Mouse (Mus musculus): ENCODE data around the gene Rexo1. TPM values are rescaled to one million over a fixed set of nuclear protein-coding genes. Genes with fewer than 3 reads are reported as not detected.
A peak's percentile ranks its signal among the peaks of the same experiment; 100 is the strongest.

The Rexo1 gene
- total and polyA plus RNA-seq, 3 experiments = 11.6 to 19.8 (median 12.3) TPM

- Histone ChIP-seq H3K36me3 (ENCODE audit: control insufficient read depth, insufficient read depth, low read length) (no peaks in the 10 kb centered on the region), H3K4me1 (ENCODE audit: control insufficient read depth, insufficient read depth, low read length) (0 out of 2 replicates have a peak, but pooled peaks cover 2% of the 10 kb centered on the region), H3K79me2 (replicated peaks; ENCODE audit: control insufficient read depth, insufficient read depth, low read length) (no peaks in the 10 kb centered on the region), H3K27ac (no peak overlapping the region), H3K4me3 (no peak overlapping the region), H3K27me3 (ENCODE audit: control insufficient read depth, insufficient read depth, low read length) (no peaks in the 10 kb centered on the region), H3K9ac (ENCODE audit: low read depth, low read length) (no peak overlapping the region)
- WGBS = 97% methylated on average over 29 of the region's 29 CpGs
- TF ChIP-seq POLR2A (IDR thresholded peaks at IDR 0.05; ENCODE audit: insufficient read depth, low read depth, low read length) (no peak), EP300 (IDR thresholded peaks at IDR 0.05; ENCODE audit: insufficient read depth, low read depth, low read length) (no peak), CTCF (IDR thresholded peaks at IDR 0.05) (no peak)
- DNase-seq = no peak
- intact Hi-C loops (cut with DNase I) = no loop called here
These were observed 7.5 kb upstream of the Rexo1 start for GRCm38 (mm10) chr10:80568876-80569275.

GRCm38 (mm10) chr10:80566375-80567092 lies 5.2 kb upstream of the Rexo1 start:
- Histone ChIP-seq H3K27ac (no peak overlapping the region), H3K4me3 (no peak overlapping the region), H3K36me3 (ENCODE audit: control insufficient read depth, insufficient read depth, low read length) (no peaks in the 10 kb centered on the region), H3K79me2 (replicated peaks; ENCODE audit: control insufficient read depth, insufficient read depth, low read length) (no peaks in the 10 kb centered on the region), H3K9ac (ENCODE audit: low read depth, low read length) (no peak overlapping the region), H3K27me3 (ENCODE audit: control insufficient read depth, insufficient read depth, low read length) (no peaks in the 10 kb centered on the region), H3K4me1 (ENCODE audit: control insufficient read depth, insufficient read depth, low read length) (no peaks in the 10 kb centered on the region)
- DNase-seq = peak; percentile 80 to 92
- intact Hi-C loops (cut with DNase I) = loop anchor here (1.0 kb wide), 1 partner anchor 122 kb away; no protein-coding TSS in a partner anchor
- TF ChIP-seq CTCF (IDR thresholded peaks at IDR 0.05) (no peak; the same call in 1 of the 2 replicates), EP300 (IDR thresholded peaks at IDR 0.05; ENCODE audit: insufficient read depth, low read depth, low read length) (peak; percentile 73; the same call in 1 of the 2 replicates)
- WGBS = 34% methylated on average over 17 of the region's 17 CpGs

- Histone ChIP-seq H3K36me3 (ENCODE audit: control insufficient read depth, insufficient read depth, low read length) (peaks cover 5% of the 10 kb centered on the region; the same call in 1 of the 2 replicates), H3K79me2 (replicated peaks; ENCODE audit: control insufficient read depth, insufficient read depth, low read length) (peaks cover 25% of the 10 kb centered on the region), H3K4me1 (ENCODE audit: control insufficient read depth, insufficient read depth, low read length) (peaks cover 20% of the 10 kb centered on the region), H3K27ac (peak overlapping the region; percentile 99), H3K4me3 (peak overlapping the region; percentile 97), H3K9ac (ENCODE audit: low read depth, low read length) (peak overlapping the region; percentile 98), H3K27me3 (ENCODE audit: control insufficient read depth, insufficient read depth, low read length) (no peaks in the 10 kb centered on the region)
- WGBS = 1% methylated on average over 13 of the region's 13 CpGs
- TF ChIP-seq EP300 (IDR thresholded peaks at IDR 0.05; ENCODE audit: insufficient read depth, low read depth, low read length) = no peak
- intact Hi-C loops (cut with DNase I) = loop anchor here (1.0 kb wide), 1 partner anchor 114 kb away; no protein-coding TSS in a partner anchor
- DNase-seq = no peak
These were observed 739 bp downstream of the Rexo1 start for GRCm38 (mm10) chr10:80560621-80561020.

- Histone ChIP-seq H3K9ac (ENCODE audit: low read depth, low read length) (no peak overlapping the region), H3K79me2 (replicated peaks; ENCODE audit: control insufficient read depth, insufficient read depth, low read length) (peaks cover 27% of the 10 kb centered on the region), H3K36me3 (ENCODE audit: control insufficient read depth, insufficient read depth, low read length) (peaks cover 5% of the 10 kb centered on the region; the same call in 1 of the 2 replicates), H3K27me3 (ENCODE audit: control insufficient read depth, insufficient read depth, low read length) (no peaks in the 10 kb centered on the region), H3K4me1 (ENCODE audit: control insufficient read depth, insufficient read depth, low read length) (peaks cover 20% of the 10 kb centered on the region), H3K4me3 (no peak overlapping the region), H3K27ac (no peak overlapping the region)
- intact Hi-C loops (cut with DNase I) = loop anchor here (5.0 to 10.0 kb wide), 2 partner anchors 52 to 265 kb away; partner anchors contain the start of genes Apc2 and Rps15
- 86% methylated on average over 7 of the region's 7 CpGs for WGBS
- TF ChIP-seq EP300 (IDR thresholded peaks at IDR 0.05; ENCODE audit: insufficient read depth, low read depth, low read length) = no peak
- no peak for TF ChIP-seq CTCF (IDR thresholded peaks at IDR 0.05)
- TF ChIP-seq POLR2A (IDR thresholded peaks at IDR 0.05; ENCODE audit: insufficient read depth, low read depth, low read length) = no peak
- DNase-seq = no peak
These were observed 1.9 kb downstream of the Rexo1 start for GRCm38 (mm10) chr10:80559431-80559830.

GRCm38 (mm10) chr10:80557346-80557965 lies 3.9 kb downstream of the Rexo1 start:
- no peak overlapping the region for H3K27ac ChIP-seq
- intact Hi-C loops (cut with DNase I) = loop anchor here (5.0 to 10.0 kb wide), 2 partner anchors 50 to 263 kb away; partner anchors contain the start of genes Apc2 and Rps15
- peaks cover 28% of the 10 kb centered on the region for H3K4me1 ChIP-seq (ENCODE audit: control insufficient read depth, insufficient read depth, low read length)
- no peak overlapping the region for H3K9ac ChIP-seq (ENCODE audit: low read depth, low read length)
- H3K27me3 ChIP-seq (ENCODE audit: control insufficient read depth, insufficient read depth, low read length) = no peaks in the 10 kb centered on the region
- H3K36me3 ChIP-seq (ENCODE audit: control insufficient read depth, insufficient read depth, low read length) = peaks cover 5% of the 10 kb centered on the region; the same call in 1 of the 2 replicates
- H3K4me3 ChIP-seq = no peak overlapping the region
- peak; percentile 71 to 80 for DNase-seq
- TF ChIP-seq EP300 (IDR thresholded peaks at IDR 0.05; ENCODE audit: insufficient read depth, low read depth, low read length) (no peak), CTCF (IDR thresholded peaks at IDR 0.05) (peak; percentile 82)
- peaks cover 31% of the 10 kb centered on the region for H3K79me2 ChIP-seq (replicated peaks; ENCODE audit: control insufficient read depth, insufficient read depth, low read length)
- 16% methylated on average over 5 of the region's 5 CpGs for WGBS

GRCm38 (mm10) chr10:80553997-80554396 lies 7.4 kb downstream of the Rexo1 start:
- Histone ChIP-seq H3K27ac (no peak overlapping the region), H3K4me3 (no peak overlapping the region), H3K79me2 (replicated peaks; ENCODE audit: control insufficient read depth, insufficient read depth, low read length) (peaks cover 16% of the 10 kb centered on the region), H3K9ac (ENCODE audit: low read depth, low read length) (no peak overlapping the region; the same call in 1 of the 2 replicates), H3K27me3 (ENCODE audit: control insufficient read depth, insufficient read depth, low read length) (no peaks in the 10 kb centered on the region), H3K36me3 (ENCODE audit: control insufficient read depth, insufficient read depth, low read length) (no peaks in the 10 kb centered on the region), H3K4me1 (ENCODE audit: control insufficient read depth, insufficient read depth, low read length) (peaks cover 19% of the 10 kb centered on the region)
- intact Hi-C loops (cut with DNase I) = loop anchor here (10.0 kb wide), 1 partner anchor 259 kb away; the partner anchor contains the start of genes Apc2 and Rps15
- TF ChIP-seq POLR2A (IDR thresholded peaks at IDR 0.05; ENCODE audit: insufficient read depth, low read depth, low read length) (no peak), EP300 (IDR thresholded peaks at IDR 0.05; ENCODE audit: insufficient read depth, low read depth, low read length) (no peak), CTCF (IDR thresholded peaks at IDR 0.05) (no peak)
- no peak for DNase-seq
- 55% methylated on average over 6 of the region's 6 CpGs for WGBS
